ENCODE assay signal across 28 mouse cellular contexts in genomic region chr16:40709574-40709973, GRCm38 (mm10).
DNase-seq lines count a peak whose midpoint lies in the region; ATAC-seq lines count a peak whose summit lies in the region.
"Had no signal": no experiment of that assay in that cellular context is flagged by ENCODE, and none has a peak within 500 bp of the region (broad histone marks: within the 10 kb centered on the region; RNA-seq: fewer than 3 reads in every experiment).

No protein-coding gene starts in this region.

- H3K4me2 ChIP-seq in hindbrain, embryonic 11.5 days (replicated peaks; ENCODE audit: low read depth, low read length), result no peak overlapping the region
- no peak overlapping the region for H3K4me2 ChIP-seq in hindbrain, embryonic 16.5 days (ENCODE audit: low read length)
- no peak overlapping the region for H3K4me2 ChIP-seq in midbrain, embryonic 13.5 days (replicated peaks)
- no peak overlapping the region for H3K4me2 ChIP-seq in midbrain, embryonic 16.5 days (ENCODE audit: low read length)
- peak overlapping the region; percentile 46 for H3K4me2 ChIP-seq in liver, embryonic 12.5 days
- H3K4me2 ChIP-seq: embryonic facial prominence, embryonic 12.5 days; forebrain, embryonic 15.5 days; heart, embryonic 13.5 days; limb, embryonic 13.5 days; neural tube, embryonic 15.5 days had no signal

- no peak overlapping the region for H3K27ac ChIP-seq in hindbrain, embryonic 11.5 days (ENCODE audit: low read depth, low read length)
- H3K27ac ChIP-seq in hindbrain, embryonic 16.5 days (ENCODE audit: low read depth, low read length), result no peak overlapping the region
- H3K27ac ChIP-seq in midbrain, embryonic 13.5 days, result no peak overlapping the region
- H3K27ac ChIP-seq in midbrain, embryonic 16.5 days (ENCODE audit: low read length), result no peak overlapping the region
- H3K27ac ChIP-seq in liver, embryonic 12.5 days, result peak overlapping the region; percentile 82
- H3K27ac ChIP-seq: embryonic facial prominence, embryonic 12.5 days; forebrain, embryonic 15.5 days; gastrocnemius, adult 2 months; heart, adult 2 months; heart, embryonic 13.5 days; limb, embryonic 13.5 days; neural tube, embryonic 15.5 days had no signal

- H3K9ac ChIP-seq in hindbrain, embryonic 11.5 days (ENCODE audit: low read depth, low read length), result no peak overlapping the region
- no peak overlapping the region for H3K9ac ChIP-seq in hindbrain, embryonic 16.5 days (ENCODE audit: low read depth, low read length)
- H3K9ac ChIP-seq in midbrain, embryonic 13.5 days (replicated peaks), result no peak overlapping the region
- no peak overlapping the region for H3K9ac ChIP-seq in midbrain, embryonic 16.5 days (ENCODE audit: low read depth, low read length)
- no peak overlapping the region for H3K9ac ChIP-seq in liver, embryonic 12.5 days
- H3K9ac ChIP-seq: embryonic facial prominence, embryonic 12.5 days; forebrain, embryonic 15.5 days; heart, embryonic 13.5 days; limb, embryonic 13.5 days; neural tube, embryonic 15.5 days had no signal

- peak; percentile 28; the same call in 1 of the 2 replicates for ATAC-seq in hindbrain, embryonic 11.5 days (ENCODE audit: low FRiP score)
- ATAC-seq in hindbrain, embryonic 16.5 days, result no peak
- ATAC-seq in midbrain, embryonic 13.5 days, result peak; percentile 15; the same call in 1 of the 2 replicates
- ATAC-seq in midbrain, embryonic 16.5 days, result no peak
- ATAC-seq in liver, embryonic 12.5 days, result peak; percentile 88
- ATAC-seq: activated CD4-positive, CD25-positive, alpha-beta regulatory T cell, adult 4 months; CD4-positive, CD25-positive, alpha-beta regulatory T cell, adult 4 months; inflammation-experienced regulatory T-cells, adult 6 months had no signal

- DNase-seq in hindbrain, embryonic 11.5 days (ENCODE audit: low spot score), result no peak
- no peak for DNase-seq in kidney, adult 18-20 months
- no peak for DNase-seq in frontal cortex, postnatal 10 days (ENCODE audit: low spot score in 2 of 2)
- DNase-seq: adrenal gland, adult 2 months; adrenal gland, postnatal 36 days; cerebellum, adult 18-20 months; gastrocnemius, adult 2 months; gastrocnemius, postnatal 36 days; heart, adult 2 months; heart, postnatal 10 days; kidney, adult 11 months; kidney, postnatal 4 days; lung, adult 2 months; lung, postnatal 10 days; right cerebral cortex, postnatal 14 days; thymus, postnatal 14 days had no signal

- H3K36me3 ChIP-seq in hindbrain, embryonic 11.5 days (ENCODE audit: control insufficient read depth, insufficient read depth, low read length), result no peaks in the 10 kb centered on the region
- no peaks in the 10 kb centered on the region for H3K36me3 ChIP-seq in hindbrain, embryonic 16.5 days (ENCODE audit: control insufficient read depth, insufficient read depth, low read length)
- no peaks in the 10 kb centered on the region for H3K36me3 ChIP-seq in midbrain, embryonic 13.5 days
- H3K36me3 ChIP-seq in midbrain, embryonic 16.5 days (ENCODE audit: control insufficient read depth, insufficient read depth, low read length), result no peaks in the 10 kb centered on the region
- no peaks in the 10 kb centered on the region for H3K36me3 ChIP-seq in liver, embryonic 12.5 days
- H3K36me3 ChIP-seq: embryonic facial prominence, embryonic 12.5 days; forebrain, embryonic 15.5 days; heart, embryonic 13.5 days; limb, embryonic 13.5 days; neural tube, embryonic 15.5 days had no signal

- H3K9me3 ChIP-seq in hindbrain, embryonic 11.5 days (ENCODE audit: control insufficient read depth, low read length), result no peaks in the 10 kb centered on the region
- no peaks in the 10 kb centered on the region for H3K9me3 ChIP-seq in hindbrain, embryonic 16.5 days (ENCODE audit: control insufficient read depth, low read length)
- H3K9me3 ChIP-seq in midbrain, embryonic 13.5 days, result no peaks in the 10 kb centered on the region
- no peaks in the 10 kb centered on the region for H3K9me3 ChIP-seq in midbrain, embryonic 16.5 days (replicated peaks; ENCODE audit: control insufficient read depth, low read length, poor library complexity, severe bottlenecking)
- H3K9me3 ChIP-seq in liver, embryonic 12.5 days (replicated peaks), result no peaks in the 10 kb centered on the region
- H3K9me3 ChIP-seq: embryonic facial prominence, embryonic 12.5 days; forebrain, embryonic 15.5 days; heart, embryonic 13.5 days; limb, embryonic 13.5 days; neural tube, embryonic 15.5 days had no signal

- no peak overlapping the region for H3K4me3 ChIP-seq in hindbrain, embryonic 11.5 days (ENCODE audit: low read depth, low read length)
- no peak overlapping the region for H3K4me3 ChIP-seq in hindbrain, embryonic 16.5 days (ENCODE audit: low read length)
- H3K4me3 ChIP-seq in midbrain, embryonic 13.5 days (replicated peaks), result no peak overlapping the region
- H3K4me3 ChIP-seq in midbrain, embryonic 16.5 days (ENCODE audit: low read depth, low read length), result no peak overlapping the region
- H3K4me3 ChIP-seq in liver, embryonic 12.5 days, result no peak overlapping the region
- H3K4me3 ChIP-seq: embryonic facial prominence, embryonic 12.5 days; forebrain, embryonic 15.5 days; gastrocnemius, adult 2 months; heart, adult 2 months; heart, embryonic 13.5 days; limb, embryonic 13.5 days; neural tube, embryonic 15.5 days had no signal

- H3K4me1 ChIP-seq in hindbrain, embryonic 11.5 days (replicated peaks; ENCODE audit: control insufficient read depth, insufficient read depth, low read length), result no peaks in the 10 kb centered on the region
- H3K4me1 ChIP-seq in hindbrain, embryonic 16.5 days (ENCODE audit: control insufficient read depth, insufficient read depth, low read depth, low read length), result peaks cover 3% of the 10 kb centered on the region
- H3K4me1 ChIP-seq in midbrain, embryonic 13.5 days (replicated peaks), result peaks cover 18% of the 10 kb centered on the region
- 0 out of 2 replicates have a peak, but pooled peaks cover 4% of the 10 kb centered on the region for H3K4me1 ChIP-seq in midbrain, embryonic 16.5 days (ENCODE audit: control insufficient read depth, insufficient read depth, low read length)
- H3K4me1 ChIP-seq in liver, embryonic 12.5 days, result peaks cover 31% of the 10 kb centered on the region
- H3K4me1 ChIP-seq: limb, embryonic 13.5 days had no signal

- no peaks in the 10 kb centered on the region for H3K27me3 ChIP-seq in hindbrain, embryonic 11.5 days (ENCODE audit: control insufficient read depth, insufficient read depth, low read length)
- H3K27me3 ChIP-seq in hindbrain, embryonic 16.5 days (replicated peaks; ENCODE audit: control insufficient read depth, insufficient read depth, low read length), result no peaks in the 10 kb centered on the region
- no peaks in the 10 kb centered on the region for H3K27me3 ChIP-seq in midbrain, embryonic 13.5 days
- H3K27me3 ChIP-seq in midbrain, embryonic 16.5 days (ENCODE audit: control insufficient read depth, insufficient read depth, low read depth, low read length), result no peaks in the 10 kb centered on the region
- H3K27me3 ChIP-seq in liver, embryonic 12.5 days (replicated peaks), result no peaks in the 10 kb centered on the region
- H3K27me3 ChIP-seq: embryonic facial prominence, embryonic 12.5 days; forebrain, embryonic 15.5 days; heart, embryonic 13.5 days; limb, embryonic 13.5 days; neural tube, embryonic 15.5 days had no signal

- 64% methylated on average over 4 of the region's 4 CpGs for WGBS in hindbrain, embryonic 11.5 days
- WGBS in hindbrain, embryonic 16.5 days, result 52% methylated on average over 4 of the region's 4 CpGs
- 59% methylated on average over 4 of the region's 4 CpGs for WGBS in midbrain, embryonic 13.5 days
- WGBS in midbrain, embryonic 16.5 days, result 51% methylated on average over 4 of the region's 4 CpGs
- 17% methylated on average over 4 of the region's 4 CpGs for WGBS in liver, embryonic 12.5 days (ENCODE audit: insufficient replicate concordance)

Comparison
In these comparisons a context has a peak if more than half of its experiments do, and no peak if none do; other contexts are left out.
1. ATAC-seq: peak in hindbrain, embryonic 11.5 days (single experiment), midbrain, embryonic 13.5 days (single experiment) and liver, embryonic 12.5 days (single experiment); none in hindbrain, embryonic 16.5 days (single experiment) and midbrain, embryonic 16.5 days (single experiment).